Mouse (Mus musculus) left cerebral cortex, adult 11 months (tissue): ENCODE results near the gene Ccer2.

Experiments used
- DNase-seq: peaks from one replicate; pipeline ENCODE4 v3.0.0; 2022; ENCODE audit warnings: low spot score

Ccer2 gene

GRCm38 (mm10) chr7:28758623-28759022 lies 2.6 kb downstream of the Ccer2 start:
- DNase-seq, result no peak

DNA sequence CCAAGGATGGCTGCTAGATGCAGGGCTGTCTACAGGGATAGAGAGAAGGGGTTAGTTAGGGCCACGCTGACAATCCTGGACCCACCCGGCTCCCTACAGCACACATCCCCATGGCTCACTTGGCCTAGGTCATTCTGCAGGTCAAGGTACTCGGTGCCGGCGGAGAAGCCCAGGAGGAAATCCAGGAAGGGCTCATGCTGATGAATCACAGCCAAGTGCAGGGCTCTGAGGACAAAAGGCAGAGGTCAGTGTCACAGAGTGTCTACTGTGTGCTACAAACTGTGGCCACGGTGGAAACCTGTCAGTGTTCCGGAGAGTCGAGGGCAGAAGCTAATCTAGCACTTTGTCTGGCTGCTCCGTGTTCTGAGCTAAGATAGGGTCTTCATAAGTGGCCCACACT lies 5.9 kb downstream of the Ccer2 start:
- DNase-seq, result no peak

DNA sequence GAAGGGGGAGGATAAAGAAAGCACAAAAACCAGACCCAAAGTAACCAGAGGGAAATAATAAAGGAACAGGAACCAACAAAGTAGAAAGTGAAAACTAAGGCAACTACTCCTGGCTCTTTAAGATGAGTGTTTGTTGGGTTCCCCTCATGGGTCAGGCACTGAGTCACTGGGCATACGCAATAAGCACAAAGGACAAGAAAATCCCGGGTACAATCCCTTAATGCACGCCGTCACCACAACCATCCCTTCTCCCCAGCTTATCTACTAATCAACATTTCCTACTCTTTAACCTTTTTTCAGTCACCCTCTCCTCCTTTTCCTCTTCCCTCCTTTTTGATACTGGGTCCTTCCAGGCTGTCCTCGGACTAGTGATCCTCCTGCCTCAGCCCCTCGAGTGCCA lies 9.2 kb downstream of the Ccer2 start:
- no peak for DNase-seq

DNA sequence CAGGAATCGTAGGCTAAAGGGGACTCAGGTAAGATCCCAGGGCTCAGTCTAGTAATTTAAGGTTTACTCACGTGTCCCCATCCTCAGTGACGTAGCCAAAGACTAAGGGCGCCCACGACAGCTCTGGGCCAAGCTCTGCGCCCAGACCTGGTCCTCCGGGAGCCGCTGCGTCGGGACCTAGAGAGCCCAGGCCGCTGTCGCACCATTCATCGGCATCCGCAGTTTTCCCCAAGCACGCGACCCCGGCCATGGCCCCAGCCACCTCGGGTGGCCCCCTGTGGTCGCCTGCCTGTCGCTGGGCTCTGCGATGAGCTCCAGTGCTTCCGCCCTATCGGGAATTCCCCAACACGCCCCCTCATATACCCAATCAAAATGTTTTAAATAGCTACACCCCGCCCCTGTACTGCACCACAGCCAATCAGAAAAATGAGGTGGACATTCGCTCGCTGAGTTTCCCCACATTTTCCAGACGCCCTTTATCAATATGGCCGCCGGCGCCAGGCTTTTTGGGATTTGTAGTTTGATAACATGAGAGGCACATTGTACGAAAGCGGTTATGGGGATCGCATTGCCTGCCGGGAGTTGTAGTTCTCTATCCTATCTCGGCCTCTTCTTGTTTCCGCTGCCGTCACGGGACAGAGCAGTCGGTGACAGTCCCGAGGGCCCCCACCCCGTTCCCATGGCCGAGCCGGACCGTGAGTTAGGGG lies 10.4 kb downstream of the Ccer2 start, which contains the start of gene Sirt2:
Sirt2 (plus strand) TSS at position 563 of the 707 bp plus-strand sequence.
- peak; percentile 99 for DNase-seq

GRCm38 (mm10) chr7:28766910-28767309 lies 10.9 kb downstream of the Ccer2 start:
- no peak for DNase-seq

DNA sequence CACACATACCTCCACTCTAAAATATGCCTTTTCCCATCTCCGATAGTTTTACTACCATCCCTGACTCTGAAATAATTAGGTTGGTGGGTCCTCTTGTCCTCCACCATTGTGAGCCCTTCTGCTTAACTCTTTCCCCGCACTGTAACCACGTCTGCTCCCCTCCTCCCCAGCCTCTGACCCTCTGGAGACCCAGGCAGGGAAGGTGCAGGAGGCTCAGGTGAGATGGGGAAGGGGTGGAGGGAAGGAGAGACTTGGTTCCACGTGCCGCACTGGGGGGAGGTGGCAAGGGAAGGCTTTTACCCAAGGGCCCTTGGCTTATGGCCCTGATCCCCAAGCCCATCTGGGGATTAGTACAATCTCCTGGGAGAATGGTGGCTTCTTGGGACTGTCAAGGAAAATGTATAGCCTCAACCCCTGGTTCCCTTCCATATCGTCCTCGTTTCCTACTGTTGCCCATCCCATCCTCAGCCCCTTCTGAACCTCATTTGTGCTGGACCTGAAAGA lies 11.5 kb downstream of the Ccer2 start, which contains the start of gene Nfkbib:
Nfkbib (minus strand) TSS at position 51 of the 504 bp plus-strand sequence.
- no peak for DNase-seq

- no peak for DNase-seq
Observed at GRCm38 (mm10) chr7:28769414-28769958, 13.5 kb downstream of the Ccer2 start.

DNA sequence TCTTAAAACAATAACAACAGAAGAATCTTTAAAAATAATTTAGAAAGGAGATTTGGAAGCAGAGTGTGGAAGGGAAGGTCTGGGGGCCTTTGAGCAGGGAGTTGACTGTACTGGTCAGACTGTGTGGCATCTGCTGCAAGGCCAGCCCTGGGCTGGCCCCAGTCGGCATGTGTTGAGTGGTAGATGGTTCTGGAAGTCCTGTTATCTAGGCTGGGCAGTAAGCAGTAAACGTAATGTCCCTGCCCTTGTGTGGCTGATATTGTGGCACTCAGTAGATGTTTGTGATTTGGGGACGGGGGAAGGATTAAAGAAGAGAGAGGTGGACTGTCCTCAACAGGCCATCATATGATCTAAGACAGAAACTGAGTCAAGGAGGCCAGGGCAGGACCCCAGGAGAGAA lies 14.3 kb downstream of the Ccer2 start:
- DNase-seq, result no peak

DNA sequence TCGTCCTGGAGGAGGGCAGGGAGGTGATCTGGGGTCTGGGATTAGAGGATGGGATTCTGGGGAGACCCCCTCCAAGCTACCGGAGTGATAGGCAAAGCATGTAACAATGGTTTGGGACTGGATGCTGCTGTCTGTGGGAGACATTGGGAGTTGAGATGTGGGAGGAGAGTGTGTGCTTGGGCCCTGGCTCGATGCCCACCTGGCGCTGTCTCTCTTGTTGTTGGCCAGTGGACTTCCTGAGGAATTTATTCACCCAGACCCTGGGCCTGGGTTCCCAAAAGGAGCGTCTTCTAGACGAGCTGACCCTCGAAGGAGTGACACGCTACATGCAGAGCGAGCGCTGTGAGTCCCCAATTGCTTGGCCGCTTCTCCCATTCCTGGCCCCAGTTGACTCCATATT lies 15.9 kb downstream of the Ccer2 start:
- DNase-seq, result no peak

DNA sequence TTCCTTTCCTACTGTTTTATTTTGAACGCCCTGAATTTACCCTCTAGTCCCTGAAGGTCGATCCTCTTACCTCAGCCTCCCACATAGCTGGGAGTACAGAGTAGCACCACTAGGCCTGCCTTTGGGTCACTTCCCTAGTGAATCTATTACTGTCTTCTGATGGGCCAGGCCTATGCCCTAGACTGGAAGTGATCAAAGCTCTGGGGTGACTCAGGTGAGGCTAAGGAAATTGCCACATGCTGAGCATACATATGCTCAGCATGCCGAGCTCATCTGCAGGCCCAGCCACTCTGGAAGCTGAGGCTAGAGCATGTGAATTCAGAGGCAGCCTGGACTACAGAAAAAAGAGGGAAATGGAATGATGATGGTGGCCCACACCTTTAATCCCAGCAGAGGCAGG lies 17.2 kb downstream of the Ccer2 start:
- DNase-seq, result no peak

DNA sequence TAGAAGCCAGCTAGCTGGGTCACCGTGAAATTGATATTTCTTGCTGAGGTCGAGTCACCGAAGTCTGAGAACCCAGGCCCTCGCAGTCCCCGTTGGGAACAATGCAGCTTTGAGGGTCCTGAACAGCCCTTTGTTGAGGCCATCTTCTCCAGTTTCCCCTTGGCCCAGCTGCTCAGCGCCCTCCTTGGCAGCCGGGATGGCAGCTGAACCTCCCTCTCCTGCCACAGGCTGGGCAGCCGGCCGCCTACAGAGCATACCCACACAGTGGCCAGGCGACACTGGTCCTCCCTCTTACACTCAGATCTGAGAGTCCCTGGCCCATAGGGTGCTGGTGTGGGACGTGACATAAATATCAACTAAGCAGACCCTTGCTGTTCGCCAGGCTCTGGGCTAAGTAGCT lies 18.2 kb downstream of the Ccer2 start:
- DNase-seq, result no peak

GRCm38 (mm10) chr7:28775129-28775528 lies 19.2 kb downstream of the Ccer2 start:
- no peak for DNase-seq

DNA sequence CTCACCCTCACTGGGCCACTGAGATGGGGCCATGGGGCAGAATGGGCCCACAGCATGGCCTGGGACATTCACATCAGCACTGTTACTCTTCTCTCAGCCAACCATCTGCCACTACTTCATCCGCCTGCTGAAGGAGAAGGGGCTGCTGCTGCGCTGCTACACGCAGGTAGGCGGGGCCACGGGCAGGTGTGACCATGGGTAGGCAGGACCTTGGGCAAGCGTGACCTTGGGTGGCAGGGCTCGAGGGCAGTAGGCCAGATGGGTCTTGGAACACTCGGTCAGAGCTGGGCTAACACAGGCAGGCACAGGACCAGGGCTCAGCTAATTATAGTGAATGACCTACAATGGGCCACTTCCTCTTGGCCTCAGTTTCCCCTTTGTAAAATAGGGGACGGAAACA lies 22.9 kb downstream of the Ccer2 start:
- DNase-seq, result no peak

DNA sequence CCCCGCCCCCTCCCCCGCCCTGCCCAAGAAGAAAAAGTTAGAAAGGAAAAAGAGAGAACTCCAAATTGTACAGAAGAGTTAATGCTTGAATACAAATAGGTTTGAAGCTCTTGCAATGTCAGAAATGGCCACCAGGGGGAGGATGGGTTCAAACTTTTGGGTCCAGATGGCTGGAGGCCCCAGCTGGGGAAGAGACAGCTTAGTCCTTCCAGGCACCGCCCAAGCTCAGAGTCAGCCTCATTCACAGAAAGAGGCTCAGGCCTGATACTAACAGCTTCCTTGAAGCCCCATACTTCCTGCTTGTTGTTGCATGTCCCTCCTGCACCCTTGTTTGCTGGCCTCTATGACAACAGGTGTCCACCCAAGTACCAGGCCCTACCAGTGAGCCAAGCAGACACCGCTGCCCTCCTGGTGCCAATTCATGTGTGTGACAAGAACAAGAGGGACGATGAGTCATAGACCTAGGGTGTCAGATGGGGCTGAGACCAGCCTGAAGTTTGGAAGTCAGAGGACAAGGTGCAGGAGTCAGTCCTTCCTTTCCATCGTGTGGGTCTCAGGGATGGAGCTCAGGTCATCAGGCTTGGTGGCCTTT lies 24.2 kb downstream of the Ccer2 start:
- peak; percentile 76 for DNase-seq

DNA sequence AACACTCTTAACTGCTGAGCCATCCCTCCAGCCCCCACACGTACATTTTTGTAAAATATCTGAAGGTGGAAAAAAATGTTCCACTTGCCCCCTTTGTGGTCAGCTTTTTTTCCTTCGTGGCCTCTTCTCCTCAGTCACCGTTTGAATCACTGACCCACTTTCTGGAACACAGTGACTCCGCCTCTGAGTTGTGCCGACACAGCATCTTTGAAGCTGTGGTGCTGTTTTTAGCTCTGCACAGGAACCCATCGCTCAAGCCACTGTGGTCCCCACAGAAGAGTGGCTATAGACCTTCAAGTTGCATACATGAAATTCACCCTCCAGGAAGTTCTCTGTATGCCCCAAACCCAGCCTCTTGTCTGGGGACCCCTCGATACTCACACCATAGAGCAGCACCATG lies 24.9 kb downstream of the Ccer2 start:
- DNase-seq, result no peak

- DNase-seq, result no peak
Observed at GRCm38 (mm10) chr7:28781261-28781663, 25.3 kb downstream of the Ccer2 start.

- DNase-seq, result no peak
Observed at GRCm38 (mm10) chr7:28785161-28785560, 29.2 kb downstream of the Ccer2 start.

DNA sequence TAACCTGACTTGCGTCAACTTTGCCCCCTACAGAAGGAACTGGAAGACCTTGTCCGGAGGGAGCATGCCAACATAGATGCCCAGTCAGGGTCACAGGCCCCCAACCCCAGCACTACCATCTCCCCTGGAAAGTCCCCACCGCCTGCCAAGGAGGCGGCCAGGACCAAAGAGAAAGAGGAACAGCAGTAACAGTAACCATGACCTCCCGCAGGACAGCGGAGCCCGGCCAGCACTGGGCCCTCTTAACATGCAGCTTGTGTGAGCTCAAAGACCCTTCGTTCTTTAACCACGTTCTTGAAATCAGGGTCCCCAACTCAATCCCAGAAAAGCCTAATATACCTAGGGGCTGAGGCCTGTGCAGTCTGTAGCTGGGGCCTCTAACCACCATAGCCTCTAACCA lies 31.9 kb downstream of the Ccer2 start:
- DNase-seq, result no peak

DNA sequence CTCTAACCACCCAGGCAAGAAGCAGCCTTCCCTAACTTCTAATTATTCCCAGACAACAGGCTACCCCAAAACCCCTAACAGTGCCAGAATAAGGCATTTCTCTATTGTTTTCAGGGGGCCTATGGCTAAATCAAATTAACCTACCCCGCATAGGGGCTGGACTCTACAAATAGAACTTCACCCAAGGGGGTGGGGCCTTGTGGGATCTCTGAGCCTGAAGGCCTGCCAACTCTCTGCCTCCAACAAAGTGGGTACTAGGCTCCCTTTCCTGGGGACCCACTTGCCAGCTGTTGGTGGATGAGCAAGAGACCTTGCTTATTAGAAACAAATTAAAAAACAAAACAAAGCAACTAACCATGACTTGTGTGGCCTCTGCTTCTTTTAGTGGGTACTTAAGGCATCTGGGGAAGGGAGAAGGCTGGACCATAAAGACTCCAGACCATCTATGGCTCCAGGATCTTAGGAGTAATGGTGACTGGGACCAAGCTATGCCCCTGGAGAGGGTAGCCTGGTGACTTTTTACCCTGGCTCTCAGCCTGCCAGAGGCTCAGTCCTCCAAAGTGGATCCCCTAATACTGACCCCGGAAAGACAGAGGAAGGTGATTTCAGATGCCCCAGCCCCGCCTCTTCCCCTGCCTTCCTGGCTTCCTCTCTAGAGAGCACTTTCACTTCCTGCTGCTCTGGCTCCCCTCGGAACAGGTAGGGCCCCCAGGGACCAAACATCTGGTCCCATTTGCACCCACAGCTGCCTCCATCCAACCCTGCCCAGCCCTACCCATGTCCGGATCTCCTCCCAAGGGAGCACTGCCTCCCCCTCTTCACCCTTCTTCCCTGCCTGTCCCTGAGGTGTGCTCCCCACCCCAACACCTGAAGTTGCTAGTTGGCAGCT lies 32.6 kb downstream of the Ccer2 start, which contains the start of gene Rinl:
Rinl (plus strand) TSS at position 663 of the 889 bp plus-strand sequence.
- no peak for DNase-seq

- no peak for DNase-seq
Observed at GRCm38 (mm10) chr7:28789235-28789634, 33.3 kb downstream of the Ccer2 start.

GRCm38 (mm10) chr7:28790066-28790806 lies 34.3 kb downstream of the Ccer2 start:
- DNase-seq, result no peak

DNA sequence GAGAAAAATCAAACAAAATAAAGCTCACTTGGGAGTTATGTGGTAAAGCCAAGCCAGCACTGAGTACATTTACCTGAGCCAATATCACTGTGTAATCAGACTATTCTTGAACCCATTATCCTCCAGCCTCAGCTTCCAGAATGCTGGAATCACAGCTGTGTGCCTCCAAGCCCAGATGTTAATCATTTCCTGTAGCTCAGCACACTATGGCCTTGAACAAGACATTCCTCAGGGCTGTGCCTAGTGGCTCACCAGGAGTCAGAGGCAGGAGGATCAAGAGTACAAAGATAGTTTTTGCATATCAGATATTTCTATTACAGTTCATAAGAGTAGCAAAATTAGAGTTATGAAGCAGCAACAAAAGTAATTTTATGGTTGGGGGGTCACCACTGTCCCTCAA lies 35.7 kb downstream of the Ccer2 start:
- DNase-seq, result no peak
